Mouse (Mus musculus): ENCODE measurements around the gene Gm2022. TPM values are rescaled to one million over a fixed set of nuclear protein-coding genes. Genes with fewer than 3 reads are reported as not detected.
"Not testable (repeated sequence)": the region's sequence is repeated elsewhere in the genome, so short reads cannot be mapped to it uniquely, and the experiment has no call there.

Gm2022 gene
- not detected in 2 replicates for total RNA-seq (2015; ENCODE audit: low replicate concordance)
- total RNA-seq (2017; ENCODE audit: low replicate concordance), result not detected in 2 replicates

- ATAC-seq (replicated peaks; ENCODE audit: low FRiP score, poor library complexity, severe bottlenecking), result not testable (repeated sequence)
Observed at GRCm38 (mm10) chr12:87895070-87895469, at the start of gene Gm2022. Gene Gm2022, plus strand, starts transcription at chr12:87895370.

- not testable (repeated sequence) for ATAC-seq (replicated peaks; ENCODE audit: low FRiP score, poor library complexity, severe bottlenecking)
Observed at GRCm38 (mm10) chr12:87850657-87851056, 44.5 kb upstream of the Gm2022 start.

GRCm38 (mm10) chr12:87856067-87856466 lies 39.1 kb upstream of the Gm2022 start:
- ATAC-seq (replicated peaks; ENCODE audit: low FRiP score, poor library complexity, severe bottlenecking), result not testable (repeated sequence)

GRCm38 (mm10) chr12:87861740-87862692 lies 33.2 kb upstream of the Gm2022 start:
- ATAC-seq (replicated peaks; ENCODE audit: low FRiP score, poor library complexity, severe bottlenecking), result not testable (repeated sequence)

GRCm38 (mm10) chr12:87863638-87864037 lies 31.5 kb upstream of the Gm2022 start:
- not testable (repeated sequence) for ATAC-seq (replicated peaks; ENCODE audit: low FRiP score, poor library complexity, severe bottlenecking)

- not testable (repeated sequence) for ATAC-seq (replicated peaks; ENCODE audit: low FRiP score, poor library complexity, severe bottlenecking)
Observed at GRCm38 (mm10) chr12:87864048-87864447, 31.1 kb upstream of the Gm2022 start.

- ATAC-seq (replicated peaks; ENCODE audit: low FRiP score, poor library complexity, severe bottlenecking), result not testable (repeated sequence)
Observed at GRCm38 (mm10) chr12:87873772-87874171, 21.4 kb upstream of the Gm2022 start, which contains the start of gene Gm2016. Gene Gm2016, plus strand, starts transcription at chr12:87874072.

- not testable (repeated sequence) for ATAC-seq (replicated peaks; ENCODE audit: low FRiP score, poor library complexity, severe bottlenecking)
Observed at GRCm38 (mm10) chr12:87919721-87920120, 24.6 kb downstream of the Gm2022 start, which contains the start of gene Gm2035. Gene Gm2035, minus strand, starts transcription at chr12:87919857.

Other genes starting within 250 kb of the Gm2022 start
- not detected in 2 replicates for gene Gm21319, start 119.6 kb upstream of the Gm2022 start, total RNA-seq (2015; ENCODE audit: low replicate concordance)
- not detected in 2 replicates for gene Gm21319, start 119.6 kb upstream of the Gm2022 start, total RNA-seq (2017; ENCODE audit: low replicate concordance)
- not detected in 2 replicates for gene Gm21936, start 99.9 kb upstream of the Gm2022 start, total RNA-seq (2015; ENCODE audit: low replicate concordance)
- gene Gm21936, start 99.9 kb upstream of the Gm2022 start, total RNA-seq (2017; ENCODE audit: low replicate concordance), result not detected in 2 replicates
- gene BB287469, start 78.8 kb upstream of the Gm2022 start, total RNA-seq (2015; ENCODE audit: low replicate concordance), result not detected in 2 replicates
- not detected in 2 replicates for gene BB287469, start 78.8 kb upstream of the Gm2022 start, total RNA-seq (2017; ENCODE audit: low replicate concordance)
- gene Gm2001, start 53.0 kb upstream of the Gm2022 start, total RNA-seq (2015; ENCODE audit: low replicate concordance), result not detected in 2 replicates
- gene Gm2001, start 53.0 kb upstream of the Gm2022 start, total RNA-seq (2017; ENCODE audit: low replicate concordance), result not detected in 2 replicates
- not detected in 2 replicates for gene Gm2016, start 21.3 kb upstream of the Gm2022 start, total RNA-seq (2015; ENCODE audit: low replicate concordance)
- gene Gm2016, start 21.3 kb upstream of the Gm2022 start, total RNA-seq (2017; ENCODE audit: low replicate concordance), result not detected in 2 replicates
- gene Gm2035, start 24.5 kb downstream of the Gm2022 start, total RNA-seq (2015; ENCODE audit: low replicate concordance), result not detected in 2 replicates
- gene Gm2035, start 24.5 kb downstream of the Gm2022 start, total RNA-seq (2017; ENCODE audit: low replicate concordance), result not detected in 2 replicates
- gene Gm2042, start 58.7 kb downstream of the Gm2022 start, total RNA-seq (2015; ENCODE audit: low replicate concordance), result not detected in 2 replicates
- not detected in 2 replicates for gene Gm2042, start 58.7 kb downstream of the Gm2022 start, total RNA-seq (2017; ENCODE audit: low replicate concordance)
- not detected in 2 replicates for gene Gm2075, start 116.5 kb downstream of the Gm2022 start, total RNA-seq (2015; ENCODE audit: low replicate concordance)
- not detected in 2 replicates for gene Gm2075, start 116.5 kb downstream of the Gm2022 start, total RNA-seq (2017; ENCODE audit: low replicate concordance)
- gene Gm6803, start 123.4 kb downstream of the Gm2022 start, total RNA-seq (2015; ENCODE audit: low replicate concordance), result not detected in 2 replicates
- 6.2 TPM in 1 of 2 replicates, not detected in the other for gene Gm6803, start 123.4 kb downstream of the Gm2022 start, total RNA-seq (2017; ENCODE audit: low replicate concordance)
- not detected in 2 replicates for gene Gm2056, start 131.6 kb downstream of the Gm2022 start, total RNA-seq (2015; ENCODE audit: low replicate concordance)
- gene Gm2056, start 131.6 kb downstream of the Gm2022 start, total RNA-seq (2017; ENCODE audit: low replicate concordance), result not detected in 2 replicates
- gene Gm16368, start 188.3 kb downstream of the Gm2022 start, total RNA-seq (2015; ENCODE audit: low replicate concordance), result not detected in 2 replicates
- not detected in 2 replicates for gene Gm16368, start 188.3 kb downstream of the Gm2022 start, total RNA-seq (2017; ENCODE audit: low replicate concordance)